Mouse (Mus musculus) ES-Bruce4 (cell line): ENCODE measurements at regions not wholly inside any gene's neighbourhood (a gene's known extent, or its start where the extent isn't known, plus 50 kb on each side); places are given as distances from the start of the nearest gene placed in this dataset.

ENCODE experiments used
- H3K27ac ChIP-seq: 2 replicates; pipeline ENCODE4 v1.5.1; 2012; ENCODE audit warnings: low read length, inconsistent platforms; ENCODE audit not compliant: insufficient read depth
- H3K27me3 ChIP-seq: 2 replicates; pipeline ENCODE4 v1.6.1; 2012; ENCODE audit warnings: mild to moderate bottlenecking, low read length, inconsistent platforms; ENCODE audit not compliant: control insufficient read depth, poor library complexity, insufficient read depth, severe bottlenecking
- H3K36me3 ChIP-seq: 2 replicates; pipeline ENCODE4 v1.6.1; 2012; ENCODE audit warnings: inconsistent platforms, mild to moderate bottlenecking, low read length, moderate library complexity; ENCODE audit not compliant: control insufficient read depth, poor library complexity, insufficient read depth, severe bottlenecking
- H3K4me1 ChIP-seq: one replicate; pipeline ENCODE4 v1.8.1; 2011; ENCODE audit warnings: low read length; ENCODE audit not compliant: control insufficient read depth, insufficient read depth
- H3K4me3 ChIP-seq: 2 replicates; pipeline ENCODE4 v1.5.1; 2011; ENCODE audit warnings: low read depth, mild to moderate bottlenecking, low read length
- H3K9ac ChIP-seq: 2 replicates; pipeline ENCODE4 v1.6.1; 2012; ENCODE audit warnings: low read depth, mild to moderate bottlenecking, inconsistent platforms; ENCODE audit not compliant: poor library complexity, severe bottlenecking
- H3K9me3 ChIP-seq: replicated peaks from 2 replicates; pipeline ENCODE4 v1.6.1; 2012; ENCODE audit warnings: mild to moderate bottlenecking, low read length, inconsistent platforms; ENCODE audit not compliant: control insufficient read depth, poor library complexity, insufficient read depth, severe bottlenecking
- CTCF ChIP-seq: IDR thresholded peaks from one replicate; pipeline ENCODE4 v1.8.1; 2011; ENCODE audit warnings: low read depth, low read length
- EP300 ChIP-seq: IDR thresholded peaks from 2 replicates; pipeline ENCODE4 v1.6.1; 2011; ENCODE audit warnings: low read depth, low read length; ENCODE audit not compliant: insufficient read depth
- POLR2A ChIP-seq: IDR thresholded peaks from one replicate; pipeline ENCODE4 v1.8.1; 2011; ENCODE audit warnings: low read length; ENCODE audit not compliant: insufficient read depth

- Histone ChIP-seq H3K4me1 (no peaks in the 10 kb centered on the region), H3K27ac (no peak overlapping the region), H3K9me3 (no peaks in the 10 kb centered on the region), H3K4me3 (no peak overlapping the region), H3K27me3 (no peaks in the 10 kb centered on the region), H3K9ac (no peak overlapping the region), H3K36me3 (no peaks in the 10 kb centered on the region)
- no peak for TF ChIP-seq CTCF
- no peak for TF ChIP-seq EP300
- TF ChIP-seq POLR2A, result no peak
These were observed 130.0 kb downstream of the Polr2m start for GRCm38 (mm10) chr9:71355721-71356120.
